Mouse (Mus musculus) lung, adult 2 months (tissue): ENCODE measurements around the gene Cfdp1.

Experiments
- CTCF ChIP-seq: fragments of 200-500 bp; IDR thresholded peaks from 2 replicates; pipeline ENCODE4 v1.5.1; 2011; ENCODE audit warnings: mild to moderate bottlenecking, low read length, control low read depth; ENCODE audit not compliant: insufficient read depth
- POLR2A ChIP-seq: fragments of 200-500 bp; IDR thresholded peaks from 2 replicates; pipeline ENCODE4 v1.6.1; 2011; ENCODE audit warnings: low read depth, mild to moderate bottlenecking, control low read depth, low read length, borderline replicate concordance; ENCODE audit errors: extremely low read depth

- TF ChIP-seq CTCF (no peak), POLR2A (no peak)
Measured at GRCm38 (mm10) chr8:111812835-111813234, 41.3 kb downstream of the Cfdp1 start.
